Mouse (Mus musculus): ENCODE measurements around the gene Ceacam18.

GRCm38 (mm10) chr7:43656232-43656631, 21.7 kb downstream of the Ceacam18 start:
- TF ChIP-seq POLR2A (IDR thresholded peaks at IDR 0.05; ENCODE audit: insufficient read depth, low read depth, low read length), result no peak
- TF ChIP-seq CTCF (IDR thresholded peaks at IDR 0.05; ENCODE audit: insufficient read depth, low read depth, low read length), result no peak
